Mouse (Mus musculus) natural killer cell, adult 2 months (primary cell): ENCODE data around the gene Ric3.

Source experiments
- DNase-seq, 2 experiments: peaks; one replicate each; pipeline ENCODE4 v3.0.0; 2022; ENCODE audit warnings: low spot score in 2 of 2

Ric3 gene

DNA sequence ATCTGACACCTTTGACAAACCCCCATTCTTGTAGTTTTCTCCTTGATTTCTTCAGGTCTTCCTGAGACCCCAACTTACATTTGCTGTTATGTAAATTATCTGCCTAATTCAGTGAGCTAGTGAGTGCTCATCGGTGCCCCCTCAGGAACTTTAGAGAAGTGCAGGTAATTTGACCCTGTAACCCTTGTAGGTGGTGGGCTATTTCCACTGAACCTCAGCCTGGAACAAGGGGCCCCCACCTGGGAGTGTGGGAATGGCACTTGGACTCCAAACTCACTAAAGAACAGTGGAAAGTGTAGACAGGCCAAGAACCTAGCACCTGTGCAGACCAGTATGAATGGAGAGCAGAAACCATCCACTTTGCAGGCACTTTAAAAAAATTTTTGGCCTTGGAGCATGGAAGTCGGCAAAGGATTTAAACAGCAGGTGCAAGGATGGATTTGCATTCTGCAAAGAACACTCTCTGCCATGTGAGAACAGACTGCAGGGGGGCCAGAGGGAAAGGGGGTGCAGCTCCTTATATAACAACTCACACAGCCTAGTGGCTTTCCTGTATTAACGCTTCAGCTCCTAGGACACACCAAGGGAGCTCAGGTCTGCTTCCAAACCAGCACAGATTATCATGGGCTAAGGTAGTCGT, 82.7 kb downstream of the Ric3 start:
- no peak for DNase-seq

DNA sequence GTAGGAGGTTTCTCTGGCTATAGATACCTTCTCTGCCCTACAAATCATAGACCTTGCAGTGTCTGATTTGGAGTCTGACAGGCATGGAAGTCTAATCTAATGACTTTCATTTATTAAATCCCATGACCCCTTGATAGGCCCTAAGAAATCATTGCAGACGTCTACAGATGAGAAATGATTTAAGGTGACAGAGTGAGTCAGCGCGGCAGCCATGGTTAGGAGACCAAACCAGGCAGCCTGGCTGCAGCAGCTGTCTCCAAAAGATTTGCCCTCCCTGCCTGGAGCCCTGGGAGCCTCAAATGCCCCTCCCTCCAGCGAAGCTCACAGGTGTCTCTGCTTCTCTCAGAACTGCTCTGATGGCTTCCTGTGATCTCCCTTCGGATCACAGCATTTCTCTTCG, 87.0 kb downstream of the Ric3 start:
- no peak for DNase-seq

DNA sequence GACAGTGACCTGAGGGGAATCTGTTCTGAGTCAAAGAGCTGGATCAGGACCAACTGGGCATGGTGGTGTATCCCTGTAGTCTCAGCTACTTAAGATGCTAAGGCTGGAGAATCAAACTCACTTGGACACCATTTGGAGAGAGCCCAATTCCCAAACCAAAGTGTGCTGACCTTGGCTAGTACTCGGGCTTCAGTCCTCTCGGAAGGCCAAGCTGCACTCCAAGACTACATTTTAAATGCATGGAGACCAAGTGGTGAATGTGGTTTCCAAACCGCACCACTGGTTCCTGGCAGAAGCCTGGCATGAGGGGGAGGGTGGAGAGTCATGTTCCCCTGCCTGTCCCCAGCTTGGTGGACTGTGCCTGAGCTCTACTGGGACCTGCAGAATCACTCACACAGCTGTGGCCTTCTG, 89.2 kb downstream of the Ric3 start:
- DNase-seq, result no peak

DNA sequence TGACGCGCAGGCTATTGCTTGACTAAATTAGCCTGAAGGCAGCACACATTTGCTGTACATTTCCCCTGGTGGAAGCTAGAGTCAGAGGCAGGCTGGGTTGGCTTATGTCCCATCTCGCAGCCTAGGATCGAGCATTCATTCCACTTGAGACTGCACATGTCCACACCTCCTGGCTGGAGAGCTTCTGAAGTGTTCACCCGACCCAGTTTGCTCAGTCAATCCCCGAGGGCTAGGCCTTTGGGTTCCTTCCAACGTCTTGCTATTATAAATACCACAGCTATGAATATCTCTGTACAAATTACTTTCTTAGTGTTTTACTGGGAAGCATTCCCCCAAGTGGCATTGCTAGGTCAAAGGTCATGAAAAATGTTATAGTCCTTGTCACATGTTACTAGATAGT, 89.9 kb downstream of the Ric3 start:
- no peak for DNase-seq

DNA sequence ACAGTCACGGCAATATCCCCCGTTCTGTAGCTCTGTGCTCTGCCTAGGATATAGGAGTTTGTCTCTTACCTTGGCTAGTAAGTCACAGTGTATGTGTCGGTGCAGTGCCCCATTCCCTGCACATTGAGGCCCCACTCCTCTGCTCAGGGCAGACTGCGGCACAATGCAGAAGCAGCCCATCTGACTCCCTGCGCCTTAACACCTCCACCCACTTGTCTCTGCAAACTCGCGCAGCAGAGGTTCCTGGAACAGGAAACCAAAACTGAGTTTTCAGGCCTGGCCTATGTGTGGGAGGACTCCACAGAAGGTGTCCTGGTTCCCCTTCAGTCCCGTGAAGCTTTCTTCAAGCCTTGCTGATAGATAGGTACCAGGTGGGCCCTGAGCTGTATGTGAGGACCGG, 91.9 kb downstream of the Ric3 start:
- no peak for DNase-seq

DNA sequence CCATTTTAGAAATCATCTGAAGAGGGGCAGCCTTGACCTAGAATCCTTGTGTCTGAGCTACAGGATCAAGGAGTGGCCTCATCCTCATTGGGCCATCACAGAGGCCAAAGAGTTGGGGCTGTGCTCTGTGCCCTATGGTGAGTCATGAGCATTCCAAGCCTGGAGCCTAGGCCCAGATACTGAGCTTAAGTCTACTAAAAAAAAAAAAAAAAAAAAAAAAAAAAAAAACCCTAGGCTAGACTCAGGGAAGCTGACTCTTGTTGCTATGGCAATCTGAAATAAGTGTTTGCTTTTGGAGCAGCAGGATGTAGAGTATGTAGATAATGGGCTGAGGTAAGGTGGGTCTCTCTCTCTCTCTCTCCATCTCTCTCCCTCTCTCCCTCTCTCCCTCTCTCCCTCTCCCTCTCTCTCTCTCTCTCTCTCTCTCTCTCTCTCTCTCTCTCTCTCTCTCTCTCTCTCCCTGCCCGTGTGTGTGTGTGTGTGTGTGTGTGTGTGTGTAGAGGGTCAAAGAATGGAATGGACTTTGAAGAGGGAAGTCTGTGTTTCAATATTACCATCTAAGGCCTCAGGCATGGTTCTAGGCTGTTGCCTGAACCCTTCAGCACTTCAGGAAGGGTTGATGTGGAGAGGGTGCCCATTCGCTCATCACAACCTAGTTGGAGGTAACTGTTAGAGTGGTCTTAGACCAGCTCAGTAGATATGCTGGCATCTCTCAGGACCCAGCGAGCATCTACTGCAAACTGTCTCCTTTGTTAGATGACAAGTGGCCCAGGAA, 97.0 kb downstream of the Ric3 start:
- DNase-seq, result no peak
